Mouse (Mus musculus) heart, adult 2 months (tissue): ENCODE measurements at regions not wholly inside any gene's neighbourhood (a gene's known extent, or its start where the extent isn't known, plus 50 kb on each side); places are given as distances from the start of the nearest gene placed in this dataset.

Source experiments
- DNase-seq, 2 experiments: peaks; one replicate each; pipeline ENCODE4 v3.0.0; 2021
- H3K27ac ChIP-seq: fragments of 200-600 bp; 2 replicates; pipeline ENCODE4 v1.8.1; 2022
- H3K27me3 ChIP-seq: fragments of 200-500 bp; 2 replicates; pipeline ENCODE4 v1.6.1; 2012; ENCODE audit warnings: mild to moderate bottlenecking, low read length, inconsistent platforms, mixed read lengths; ENCODE audit not compliant: control insufficient read depth, insufficient read depth
- H3K36me3 ChIP-seq: fragments of 200-500 bp; 2 replicates; pipeline ENCODE4 v1.6.1; 2012; ENCODE audit warnings: low read length, inconsistent platforms; ENCODE audit not compliant: control insufficient read depth, insufficient read depth
- H3K4me1 ChIP-seq: fragments of 200-500 bp; 2 replicates; pipeline ENCODE4 v1.6.1; 2011; ENCODE audit warnings: low read length; ENCODE audit not compliant: control insufficient read depth, insufficient read depth
- H3K4me3 ChIP-seq: fragments of 200-600 bp; 2 replicates; pipeline ENCODE4 v1.8.1; 2022
- H3K79me2 ChIP-seq: fragments of 200-500 bp; replicated peaks from 2 replicates; pipeline ENCODE4 v1.6.1; 2012; ENCODE audit warnings: mild to moderate bottlenecking, inconsistent platforms, low read length, moderate library complexity, mixed read lengths; ENCODE audit not compliant: control insufficient read depth, insufficient read depth
- H3K9ac ChIP-seq: fragments of 200-500 bp; 2 replicates; pipeline ENCODE4 v1.6.1; 2012; ENCODE audit warnings: low read depth, mild to moderate bottlenecking, control low read depth, inconsistent platforms, low read length, mixed read lengths
- CTCF ChIP-seq: fragments of 200-600 bp; IDR thresholded peaks from 2 replicates; pipeline ENCODE4 v1.8.1; 2022; ENCODE audit warnings: antibody characterized with exemption, mild to moderate bottlenecking, moderate library complexity
- EP300 ChIP-seq: fragments of 200-500 bp; IDR thresholded peaks from 2 replicates; pipeline ENCODE4 v1.6.1; 2011; ENCODE audit warnings: low read depth, low read length, control low read depth; ENCODE audit not compliant: insufficient read depth
- POLR2A ChIP-seq: fragments of 200-500 bp; IDR thresholded peaks from 2 replicates; pipeline ENCODE4 v1.6.1; 2011; ENCODE audit warnings: mild to moderate bottlenecking, low read depth, low read length, control low read depth; ENCODE audit not compliant: insufficient read depth
- WGBS: fragments of 180-500 bp; shearing (Covaris S2); methylation state at CpG from one replicate; pipeline ENCODE4 v1.1.7; 2018; 5-methylcytosine and 5-hydroxymethylcytosine counted together
- intact Hi-C: fragments of 180-260 bp; cut with DNase I; formaldehyde crosslinking; loops from one replicate; pipeline ENCODE4 v1.15.1; 2025

- WGBS: 80% methylated on average over 5 of the region's 5 CpGs
- H3K36me3 ChIP-seq: no peaks in the 10 kb centered on the region
- no peaks in the 10 kb centered on the region for H3K27me3 ChIP-seq
- TF ChIP-seq CTCF: no peak
- H3K9ac ChIP-seq: no peak overlapping the region
- intact Hi-C loops: no loop called here
- H3K4me3 ChIP-seq: no peak overlapping the region
- no peak overlapping the region for H3K27ac ChIP-seq
- DNase-seq: no peak
- no peaks in the 10 kb centered on the region for H3K4me1 ChIP-seq
- H3K79me2 ChIP-seq: no peaks in the 10 kb centered on the region
These were observed 441.3 kb downstream of the Nr2f2 start for GRCm38 (mm10) chr7:69925261-69925660.

GRCm38 (mm10) chr7:69924551-69924950, 442.0 kb downstream of the Nr2f2 start:
- intact Hi-C loops: no loop called here
- Histone ChIP-seq H3K79me2 (no peaks in the 10 kb centered on the region), H3K4me3 (no peak overlapping the region), H3K27me3 (no peaks in the 10 kb centered on the region), H3K36me3 (no peaks in the 10 kb centered on the region), H3K9ac (no peak overlapping the region), H3K4me1 (no peaks in the 10 kb centered on the region), H3K27ac (no peak overlapping the region)
- DNase-seq: no peak
- TF ChIP-seq CTCF (no peak), POLR2A (no peak), EP300 (no peak)

DNA sequence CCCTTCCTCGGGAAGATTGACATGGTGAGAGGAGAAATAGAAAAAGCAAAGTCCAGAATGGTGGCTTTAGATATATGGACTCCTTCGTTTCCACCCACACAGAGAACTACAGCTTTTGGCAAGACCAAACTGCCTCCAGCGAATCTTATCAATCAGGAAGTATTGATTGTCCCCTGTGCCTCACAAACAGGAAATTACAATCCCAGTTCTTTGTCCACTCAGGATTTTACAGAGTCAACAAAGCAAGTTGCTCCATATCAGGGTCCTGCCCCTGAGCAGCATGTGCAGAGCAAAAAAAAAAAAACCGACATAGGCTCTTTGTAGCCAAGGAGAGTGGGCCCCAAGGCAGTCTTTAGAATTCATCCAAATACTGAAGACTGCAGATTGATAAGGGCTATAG, 454.8 kb downstream of the Nr2f2 start:
- TF ChIP-seq POLR2A (no peak), EP300 (no peak), CTCF (no peak)
- H3K79me2 ChIP-seq: no peaks in the 10 kb centered on the region
- DNase-seq: no peak
- no peaks in the 10 kb centered on the region for H3K27me3 ChIP-seq
- WGBS: 32% methylated on average over 4 of the region's 4 CpGs
- H3K4me3 ChIP-seq: no peak overlapping the region
- no peaks in the 10 kb centered on the region for H3K4me1 ChIP-seq
- H3K27ac ChIP-seq: no peak overlapping the region
- H3K36me3 ChIP-seq: no peaks in the 10 kb centered on the region
- intact Hi-C loops: no loop called here
- H3K9ac ChIP-seq: no peak overlapping the region

DNA sequence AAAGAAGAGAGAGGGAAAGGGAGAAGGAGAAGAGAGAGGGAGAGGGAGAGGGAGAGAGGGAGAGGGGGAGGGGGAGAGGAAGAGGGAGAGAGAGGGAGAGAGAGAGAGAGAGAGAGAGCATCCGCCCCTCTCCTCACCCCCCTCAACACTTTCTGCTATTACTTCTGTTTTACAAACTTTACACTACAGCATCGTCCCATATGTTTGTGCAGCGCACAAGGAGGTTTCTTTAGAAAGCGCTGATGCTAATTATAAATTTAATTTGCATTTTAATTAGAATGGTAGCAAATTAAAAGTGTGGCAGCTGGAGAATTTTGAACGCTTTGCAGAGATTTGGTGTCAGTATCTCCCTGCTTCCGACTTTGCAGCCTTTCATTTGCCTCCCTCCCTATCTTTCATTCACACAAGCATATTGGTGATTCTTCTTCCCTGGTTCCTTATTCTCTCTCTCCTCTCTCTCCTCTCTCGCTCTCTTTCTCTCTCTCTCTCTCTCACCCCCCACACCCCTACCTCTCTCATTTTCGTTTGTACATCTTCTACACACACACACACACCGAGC, 476.0 kb downstream of the Nr2f2 start:
- no peak for DNase-seq
- no peaks in the 10 kb centered on the region for H3K36me3 ChIP-seq
- TF ChIP-seq CTCF (no peak), EP300 (no peak), POLR2A (no peak)
- no peaks in the 10 kb centered on the region for H3K4me1 ChIP-seq
- H3K79me2 ChIP-seq: no peaks in the 10 kb centered on the region
- no peak overlapping the region for H3K9ac ChIP-seq
- no peak overlapping the region for H3K27ac ChIP-seq
- H3K4me3 ChIP-seq: no peak overlapping the region
- intact Hi-C loops: no loop called here
- 74% methylated on average over 9 of the region's 9 CpGs for WGBS
- H3K27me3 ChIP-seq: no peaks in the 10 kb centered on the region

DNA sequence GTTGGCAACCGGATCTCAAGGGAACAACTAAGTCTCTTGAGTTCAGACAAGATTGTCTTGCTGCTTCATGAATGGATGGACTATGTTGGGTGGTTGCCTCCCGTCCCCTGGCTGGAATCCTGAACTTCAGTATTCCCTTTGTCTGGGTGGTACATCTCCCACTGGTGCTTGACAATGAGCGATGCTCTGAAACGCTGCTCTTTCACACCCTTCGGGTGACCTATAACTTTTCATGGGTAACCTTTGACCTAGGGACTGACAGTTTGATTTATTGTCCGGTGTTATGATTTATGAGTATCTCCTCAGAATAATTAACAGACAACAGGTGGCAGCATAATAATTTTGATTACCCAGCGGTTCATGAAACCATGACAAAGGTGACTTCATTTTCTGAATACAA, 478.3 kb downstream of the Nr2f2 start:
- Histone ChIP-seq H3K36me3 (no peaks in the 10 kb centered on the region), H3K79me2 (no peaks in the 10 kb centered on the region), H3K4me1 (no peaks in the 10 kb centered on the region), H3K9ac (no peak overlapping the region), H3K27me3 (no peaks in the 10 kb centered on the region), H3K4me3 (no peak overlapping the region), H3K27ac (no peak overlapping the region)
- no peak for TF ChIP-seq CTCF
- TF ChIP-seq POLR2A: no peak
- TF ChIP-seq EP300: no peak
- DNase-seq: no peak
- WGBS: 89% methylated on average over 7 of the region's 7 CpGs
- intact Hi-C loops: no loop called here

DNA sequence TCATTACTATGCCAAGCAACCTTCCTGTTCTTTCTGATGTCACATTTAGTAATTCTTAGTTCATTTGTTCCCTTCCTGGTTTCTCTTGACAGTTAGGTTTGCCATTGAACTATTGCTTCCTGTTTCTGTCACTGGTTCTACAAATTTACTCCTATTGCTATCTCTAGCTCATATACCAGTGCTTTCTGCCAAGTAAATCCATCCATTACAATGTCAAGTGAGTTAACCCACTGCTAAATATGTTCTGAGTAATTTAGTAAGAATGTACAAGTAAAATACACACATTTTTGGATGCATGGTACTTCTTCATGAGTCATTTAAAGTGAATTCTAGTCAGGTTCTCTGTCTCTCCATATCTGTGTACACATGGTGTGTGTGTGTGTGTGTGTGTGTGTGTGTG, 489.5 kb downstream of the Nr2f2 start:
- TF ChIP-seq POLR2A (no peak), CTCF (no peak), EP300 (no peak)
- Histone ChIP-seq H3K36me3 (no peaks in the 10 kb centered on the region), H3K4me3 (no peak overlapping the region), H3K27ac (no peak overlapping the region), H3K27me3 (no peaks in the 10 kb centered on the region), H3K4me1 (no peaks in the 10 kb centered on the region), H3K79me2 (no peaks in the 10 kb centered on the region), H3K9ac (no peak overlapping the region)
- no peak for DNase-seq
- intact Hi-C loops: no loop called here
